Mouse (Mus musculus) lung, adult 2 months (tissue): ENCODE results near the gene Gm10226.

ENCODE experiments used
- CTCF ChIP-seq: fragments of 200-500 bp; IDR thresholded peaks from 2 replicates; pipeline ENCODE4 v1.5.1; 2011; ENCODE audit warnings: mild to moderate bottlenecking, low read length, control low read depth; ENCODE audit not compliant: insufficient read depth
- POLR2A ChIP-seq: fragments of 200-500 bp; IDR thresholded peaks from 2 replicates; pipeline ENCODE4 v1.6.1; 2011; ENCODE audit warnings: low read depth, mild to moderate bottlenecking, control low read depth, low read length, borderline replicate concordance; ENCODE audit errors: extremely low read depth

- TF ChIP-seq CTCF (peak; percentile 12; the same call in 1 of the 2 replicates), POLR2A (no peak)
These were observed 41.7 kb upstream of the Gm10226 start for GRCm38 (mm10) chr17:21649936-21650335.
